Mouse (Mus musculus) midbrain, embryonic 15.5 days (tissue): ENCODE results near the gene Sh2b3. TPM values are rescaled to one million over a fixed set of nuclear protein-coding genes. Genes with fewer than 3 reads are reported as not detected.

ENCODE experiments used
- ATAC-seq: fragments of 200-750 bp; cut with Nextera tagmentation; replicated peaks from 2 replicates; pipeline ENCODE4 v1.8.0; 2017; ENCODE audit warnings: moderate TSS enrichment
- H3K27ac ChIP-seq: fragments of 300-500 bp; sonication (generic); 2 replicates; pipeline ENCODE4 v1.5.1; 2015; ENCODE audit warnings: mild to moderate bottlenecking, inconsistent platforms
- H3K27me3 ChIP-seq: fragments of 300-500 bp; sonication (generic); replicated peaks from 2 replicates; pipeline ENCODE4 v1.6.1; 2015; ENCODE audit warnings: inconsistent platforms
- H3K36me3 ChIP-seq: fragments of 300-500 bp; sonication (generic); replicated peaks from 2 replicates; pipeline ENCODE4 v1.6.1; 2015; ENCODE audit warnings: inconsistent platforms
- H3K4me1 ChIP-seq: fragments of 300-500 bp; sonication (generic); 2 replicates; pipeline ENCODE4 v1.6.1; 2015; ENCODE audit warnings: inconsistent platforms
- H3K4me2 ChIP-seq: fragments of 300-500 bp; sonication (generic); 2 replicates; pipeline ENCODE4 v1.6.1; 2015; ENCODE audit warnings: inconsistent platforms, mild to moderate bottlenecking, moderate library complexity
- H3K4me3 ChIP-seq: fragments of 300-500 bp; sonication (generic); 2 replicates; pipeline ENCODE4 v1.5.1; 2015; ENCODE audit warnings: mild to moderate bottlenecking, inconsistent platforms
- H3K9ac ChIP-seq: fragments of 300-500 bp; sonication (generic); 2 replicates; pipeline ENCODE4 v1.6.1; 2015; ENCODE audit warnings: mild to moderate bottlenecking, inconsistent platforms
- H3K9me3 ChIP-seq: fragments of 300-500 bp; sonication (generic); 2 replicates; pipeline ENCODE4 v1.6.1; 2016; ENCODE audit warnings: inconsistent platforms
- WGBS: fragments of 180-500 bp; shearing (Covaris S2); methylation state at CpG from one replicate; pipeline ENCODE4 v1.1.7; 2015; ENCODE audit warnings: mixed read lengths; 5-methylcytosine and 5-hydroxymethylcytosine counted together
- polyA plus RNA-seq: library from polyadenylated mRNA; unstranded; fragments of >200 nt; fragmentation: Nextera tagmentation; extraction: Ambion mirVana; gene quantifications from 2 replicates; pipeline ENCODE4 v1.2.1, GENCODE M21; 2015

Gene Sh2b3
- polyA plus RNA-seq, 1 experiment from 2014 or later, result 7.7 TPM

DNA sequence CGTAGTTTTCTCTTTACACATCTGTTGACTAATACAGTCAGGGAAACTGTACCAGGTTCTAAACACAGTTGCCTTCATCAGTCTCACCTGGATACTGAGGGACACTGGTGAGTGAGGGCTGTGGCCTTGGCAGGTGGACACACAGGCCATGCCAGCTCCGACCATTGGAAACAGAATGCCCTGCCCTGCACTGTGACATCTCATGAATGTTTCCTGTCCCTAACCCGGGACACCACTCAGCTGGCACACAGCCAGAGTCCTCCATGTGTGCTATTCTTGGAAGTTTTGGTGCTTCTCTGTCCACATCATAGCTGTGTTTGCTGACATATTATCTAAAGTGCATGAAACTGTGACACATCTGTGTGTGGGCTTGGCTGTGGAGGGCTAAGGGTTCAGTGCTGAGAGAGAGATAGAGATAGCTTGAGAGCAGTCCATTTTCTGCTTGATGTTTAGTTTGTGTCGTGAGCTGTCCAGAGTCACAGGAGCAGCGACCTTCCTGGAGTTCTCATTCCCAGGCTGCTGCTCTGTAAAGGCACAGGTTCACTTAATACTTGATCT lies 27.7 kb downstream of the Sh2b3 start:
- Histone ChIP-seq H3K4me1 (no peaks in the 10 kb centered on the region), H3K9me3 (no peaks in the 10 kb centered on the region), H3K27ac (no peak overlapping the region), H3K27me3 (no peaks in the 10 kb centered on the region), H3K9ac (no peak overlapping the region), H3K4me3 (no peak overlapping the region), H3K36me3 (peaks cover 40% of the 10 kb centered on the region), H3K4me2 (no peak overlapping the region)
- no peak for ATAC-seq
- WGBS, result 78% methylated on average over 5 of the region's 5 CpGs

- no peak overlapping the region for H3K4me3 ChIP-seq
- no peak overlapping the region for H3K4me2 ChIP-seq
- H3K9me3 ChIP-seq, result no peaks in the 10 kb centered on the region
- ATAC-seq, result no peak
- H3K27ac ChIP-seq, result no peak overlapping the region
- H3K27me3 ChIP-seq, result no peaks in the 10 kb centered on the region
- WGBS, result 96% methylated on average over 2 of the region's 2 CpGs
- H3K4me1 ChIP-seq, result no peaks in the 10 kb centered on the region
- H3K36me3 ChIP-seq, result peaks cover 40% of the 10 kb centered on the region
- H3K9ac ChIP-seq, result no peak overlapping the region
These were observed 29.2 kb downstream of the Sh2b3 start for GRCm38 (mm10) chr5:121808202-121808601.

- H3K36me3 ChIP-seq, result peaks cover 39% of the 10 kb centered on the region
- H3K4me1 ChIP-seq, result no peaks in the 10 kb centered on the region
- H3K27ac ChIP-seq, result no peak overlapping the region; the same call in 1 of the 2 replicates
- 53% methylated on average over 3 of the region's 3 CpGs for WGBS
- ATAC-seq, result no peak
- no peak overlapping the region for H3K4me3 ChIP-seq
- no peak overlapping the region for H3K4me2 ChIP-seq
- H3K9me3 ChIP-seq, result no peaks in the 10 kb centered on the region
- H3K9ac ChIP-seq, result no peak overlapping the region
- no peaks in the 10 kb centered on the region for H3K27me3 ChIP-seq
These were observed 30.3 kb downstream of the Sh2b3 start for GRCm38 (mm10) chr5:121807186-121807585.

GRCm38 (mm10) chr5:121798447-121798846 lies 39.0 kb downstream of the Sh2b3 start:
- Histone ChIP-seq H3K4me2 (no peak overlapping the region), H3K36me3 (peaks cover 56% of the 10 kb centered on the region), H3K27me3 (no peaks in the 10 kb centered on the region), H3K4me3 (no peak overlapping the region), H3K9ac (no peak overlapping the region), H3K9me3 (no peaks in the 10 kb centered on the region), H3K27ac (no peak overlapping the region), H3K4me1 (no peaks in the 10 kb centered on the region)
- 96% methylated on average over 2 of the region's 2 CpGs for WGBS
- no peak for ATAC-seq

- Histone ChIP-seq H3K4me1 (no peaks in the 10 kb centered on the region), H3K27me3 (no peaks in the 10 kb centered on the region), H3K27ac (no peak overlapping the region), H3K36me3 (peaks cover 44% of the 10 kb centered on the region), H3K4me3 (no peak overlapping the region), H3K9me3 (no peaks in the 10 kb centered on the region), H3K9ac (no peak overlapping the region), H3K4me2 (no peak overlapping the region)
- 82% methylated on average over 3 of the region's 3 CpGs for WGBS
- ATAC-seq, result no peak
These were observed 41.6 kb downstream of the Sh2b3 start for GRCm38 (mm10) chr5:121795800-121796199.

DNA sequence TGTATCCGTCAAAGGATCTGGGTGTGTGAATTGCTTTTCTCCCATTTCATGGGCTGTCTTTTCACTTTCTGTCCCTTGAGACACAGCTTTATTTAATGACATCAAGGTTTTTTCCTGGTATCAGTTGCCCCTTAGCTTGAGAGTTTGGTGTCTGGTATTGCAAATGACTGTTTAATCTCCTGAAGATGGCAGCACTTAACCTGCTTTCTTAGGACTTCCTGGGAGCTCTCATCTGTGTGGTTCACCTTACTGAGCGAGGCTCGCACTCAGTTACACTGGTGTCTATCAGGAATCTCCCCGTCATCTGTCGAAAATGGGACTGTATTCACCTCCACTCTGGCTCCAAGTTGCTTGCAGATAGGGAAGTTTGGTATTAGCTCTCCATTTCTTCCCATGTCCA lies 46.4 kb downstream of the Sh2b3 start:
- no peak overlapping the region for H3K4me2 ChIP-seq
- no peak overlapping the region for H3K9ac ChIP-seq
- no peaks in the 10 kb centered on the region for H3K9me3 ChIP-seq
- H3K4me3 ChIP-seq, result no peak overlapping the region
- WGBS, result 89% methylated on average over 5 of the region's 5 CpGs
- H3K4me1 ChIP-seq, result no peaks in the 10 kb centered on the region
- peaks cover 13% of the 10 kb centered on the region; the same call in 1 of the 2 replicates for H3K36me3 ChIP-seq
- no peak for ATAC-seq
- H3K27ac ChIP-seq, result no peak overlapping the region
- no peaks in the 10 kb centered on the region for H3K27me3 ChIP-seq

DNA sequence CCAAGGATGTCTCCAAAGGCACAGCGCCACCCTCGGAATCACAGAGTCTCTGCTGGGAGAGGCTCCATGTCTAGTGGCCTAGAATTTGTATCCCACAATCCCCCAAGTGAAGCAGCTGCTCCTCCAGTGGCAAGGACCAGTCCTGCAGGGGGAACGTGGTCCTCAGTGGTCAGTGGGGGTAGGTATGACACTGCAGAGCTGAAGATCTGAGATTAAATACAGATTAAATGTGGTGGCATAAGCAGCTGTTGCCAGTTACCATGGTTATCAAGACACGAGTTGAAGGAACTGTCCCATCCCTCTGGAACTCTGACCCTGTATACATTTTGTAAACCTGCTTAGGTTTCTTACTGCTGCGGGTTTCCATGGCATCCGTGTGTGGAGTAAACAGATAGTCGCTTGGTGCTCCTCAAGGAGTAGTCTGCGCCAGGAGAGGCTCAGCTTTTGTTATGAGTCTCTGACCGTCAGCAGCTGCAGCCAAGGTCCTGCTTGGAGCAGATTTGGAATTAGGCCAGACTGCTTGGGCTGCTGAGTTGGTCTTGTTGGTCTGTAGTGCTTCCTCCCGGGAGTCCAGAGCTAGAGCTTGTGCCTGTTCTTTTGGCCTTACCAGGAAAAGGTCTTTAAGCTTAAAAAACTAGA lies 53.5 kb downstream of the Sh2b3 start:
- 61% methylated on average over 10 of the region's 10 CpGs for WGBS
- no peak overlapping the region for H3K9ac ChIP-seq
- H3K4me1 ChIP-seq, result peaks cover 9% of the 10 kb centered on the region; the same call in 1 of the 2 replicates
- peak overlapping the region; percentile 65 for H3K27ac ChIP-seq
- no peaks in the 10 kb centered on the region for H3K27me3 ChIP-seq
- H3K36me3 ChIP-seq, result peaks cover 17% of the 10 kb centered on the region
- no peak overlapping the region for H3K4me3 ChIP-seq
- no peak overlapping the region for H3K4me2 ChIP-seq
- ATAC-seq, result no peak
- no peaks in the 10 kb centered on the region for H3K9me3 ChIP-seq

- H3K9me3 ChIP-seq, result no peaks in the 10 kb centered on the region
- peaks cover 26% of the 10 kb centered on the region for H3K36me3 ChIP-seq
- H3K27ac ChIP-seq, result no peak overlapping the region
- peaks cover 13% of the 10 kb centered on the region for H3K4me1 ChIP-seq
- no peak overlapping the region for H3K9ac ChIP-seq
- H3K27me3 ChIP-seq, result no peaks in the 10 kb centered on the region
- H3K4me2 ChIP-seq, result no peak overlapping the region
- ATAC-seq, result no peak
- no peak overlapping the region for H3K4me3 ChIP-seq
- WGBS, result 39% methylated on average over 4 of the region's 4 CpGs
These were observed 55.0 kb downstream of the Sh2b3 start for GRCm38 (mm10) chr5:121782467-121782866.

DNA sequence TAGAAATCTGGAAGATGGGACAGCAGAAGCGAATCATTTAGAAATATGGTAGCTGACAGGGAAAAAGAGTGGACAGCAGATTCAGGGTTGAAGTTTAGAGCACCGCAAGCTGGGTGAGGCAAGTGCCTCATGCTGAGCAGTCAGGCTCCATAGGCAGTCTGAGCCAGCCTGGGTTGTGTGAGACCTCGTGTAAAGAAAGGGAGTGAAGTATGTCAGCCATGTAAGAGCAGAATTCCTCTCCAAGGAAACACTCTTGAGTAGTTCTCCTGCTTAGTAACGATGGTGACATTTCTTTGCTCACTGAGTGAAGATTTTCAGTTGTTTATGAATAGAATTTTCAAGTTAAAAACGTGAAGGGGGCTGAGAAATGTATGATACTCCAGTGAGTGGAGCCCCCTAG lies 57.3 kb downstream of the Sh2b3 start:
- H3K4me3 ChIP-seq, result no peak overlapping the region
- no peak overlapping the region for H3K4me2 ChIP-seq
- WGBS, result 81% methylated on average over 5 of the region's 5 CpGs
- no peaks in the 10 kb centered on the region for H3K27me3 ChIP-seq
- H3K4me1 ChIP-seq, result peaks cover 13% of the 10 kb centered on the region
- ATAC-seq, result no peak
- no peak overlapping the region for H3K9ac ChIP-seq
- H3K36me3 ChIP-seq, result peaks cover 21% of the 10 kb centered on the region
- H3K9me3 ChIP-seq, result no peaks in the 10 kb centered on the region
- no peak overlapping the region for H3K27ac ChIP-seq

GRCm38 (mm10) chr5:121778485-121779119 lies 58.8 kb downstream of the Sh2b3 start:
- Histone ChIP-seq H3K9ac (no peak overlapping the region), H3K4me3 (no peak overlapping the region), H3K27ac (peak overlapping the region; percentile 58; the same call in 1 of the 2 replicates), H3K36me3 (peaks cover 25% of the 10 kb centered on the region), H3K4me2 (no peak overlapping the region), H3K4me1 (peaks cover 5% of the 10 kb centered on the region), H3K9me3 (no peaks in the 10 kb centered on the region), H3K27me3 (no peaks in the 10 kb centered on the region)
- ATAC-seq, result no peak
- 51% methylated on average over 7 of the region's 7 CpGs for WGBS

- H3K9ac ChIP-seq, result no peak overlapping the region
- no peak for ATAC-seq
- peaks cover 24% of the 10 kb centered on the region for H3K36me3 ChIP-seq
These were observed 65.8 kb downstream of the Sh2b3 start for GRCm38 (mm10) chr5:121771611-121772010.

GRCm38 (mm10) chr5:121769827-121770226 lies 67.6 kb downstream of the Sh2b3 start:
- 85% methylated on average over 7 of the region's 7 CpGs for WGBS
- Histone ChIP-seq H3K27me3 (no peaks in the 10 kb centered on the region), H3K4me1 (no peaks in the 10 kb centered on the region), H3K4me3 (no peak overlapping the region), H3K27ac (no peak overlapping the region), H3K36me3 (peaks cover 16% of the 10 kb centered on the region), H3K9ac (no peak overlapping the region), H3K4me2 (no peak overlapping the region), H3K9me3 (no peaks in the 10 kb centered on the region)
- ATAC-seq, result no peak

More at GRCm38 (mm10) chr5:121771611-121772010, 65.8 kb downstream of the Sh2b3 start:
- 92% methylated on average over 3 of the region's 3 CpGs for WGBS
- Histone ChIP-seq H3K27me3 (no peaks in the 10 kb centered on the region), H3K27ac (no peak overlapping the region), H3K4me1 (no peaks in the 10 kb centered on the region), H3K9me3 (no peaks in the 10 kb centered on the region), H3K4me2 (no peak overlapping the region), H3K4me3 (no peak overlapping the region)

- Histone ChIP-seq H3K9me3 (no peaks in the 10 kb centered on the region), H3K36me3 (peaks cover 1% of the 10 kb centered on the region; the same call in 1 of the 2 replicates), H3K27me3 (no peaks in the 10 kb centered on the region), H3K4me3 (no peak overlapping the region), H3K4me1 (no peaks in the 10 kb centered on the region), H3K27ac (no peak overlapping the region), H3K9ac (no peak overlapping the region), H3K4me2 (no peak overlapping the region)
- WGBS, result 89% methylated on average over 2 of the region's 2 CpGs
- ATAC-seq, result no peak
These were observed 69.9 kb downstream of the Sh2b3 start for GRCm38 (mm10) chr5:121767564-121767963.
